Mouse (Mus musculus) Patski (cell line): ENCODE results near the gene Mmel1. TPM values are rescaled to one million over a fixed set of nuclear protein-coding genes. Genes with fewer than 3 reads are reported as not detected.

ENCODE experiments used
- ATAC-seq: fragments of 100-300 bp; one replicate; pipeline ENCODE4 v1.8.0; 2021
- CTCF ChIA-PET: fragments of 350-600 bp; sonication (Branson Sonifier 250); formaldehyde crosslinking; loops from one replicate; lab custom pipeline; 2022; ENCODE audit warnings: inconsistent platforms; lab: Charles Lee
- POLR2A ChIA-PET: fragments of 350-600 bp; sonication (Branson Sonifier 250); formaldehyde crosslinking; loops from one replicate; lab custom pipeline; 2022; ENCODE audit warnings: antibody characterized with exemption, inconsistent platforms; lab: Charles Lee
- DNase-seq: peaks from one replicate; pipeline ENCODE4 v3.0.0-alpha.2; 2011; ENCODE audit warnings: low read depth, low spot score
- H3K27me3 ChIP-seq: fragments of 371-371 bp; one replicate; pipeline ENCODE4 v1.5.1; 2021
- CTCF ChIP-seq: fragments of 100-300 bp; IDR thresholded peaks from one replicate; pipeline ENCODE4 v1.5.1; 2021
- in situ Hi-C: fragments of 300-500 bp; cut with MboI; formaldehyde crosslinking; loops from 3 replicates; pipeline ENCODE4 v1.11.1; 2018; ENCODE audit warnings: low pct_unique_long_range_greater_than_20kb, mixed read lengths
- polyA plus RNA-seq: library from polyadenylated mRNA; unstranded; gene quantifications from one replicate; pipeline ENCODE4 v1.2.3, GENCODE M21; 2021

The Mmel1 gene
- polyA plus RNA-seq, 1 experiment from 2014 or later = not detected

DNA sequence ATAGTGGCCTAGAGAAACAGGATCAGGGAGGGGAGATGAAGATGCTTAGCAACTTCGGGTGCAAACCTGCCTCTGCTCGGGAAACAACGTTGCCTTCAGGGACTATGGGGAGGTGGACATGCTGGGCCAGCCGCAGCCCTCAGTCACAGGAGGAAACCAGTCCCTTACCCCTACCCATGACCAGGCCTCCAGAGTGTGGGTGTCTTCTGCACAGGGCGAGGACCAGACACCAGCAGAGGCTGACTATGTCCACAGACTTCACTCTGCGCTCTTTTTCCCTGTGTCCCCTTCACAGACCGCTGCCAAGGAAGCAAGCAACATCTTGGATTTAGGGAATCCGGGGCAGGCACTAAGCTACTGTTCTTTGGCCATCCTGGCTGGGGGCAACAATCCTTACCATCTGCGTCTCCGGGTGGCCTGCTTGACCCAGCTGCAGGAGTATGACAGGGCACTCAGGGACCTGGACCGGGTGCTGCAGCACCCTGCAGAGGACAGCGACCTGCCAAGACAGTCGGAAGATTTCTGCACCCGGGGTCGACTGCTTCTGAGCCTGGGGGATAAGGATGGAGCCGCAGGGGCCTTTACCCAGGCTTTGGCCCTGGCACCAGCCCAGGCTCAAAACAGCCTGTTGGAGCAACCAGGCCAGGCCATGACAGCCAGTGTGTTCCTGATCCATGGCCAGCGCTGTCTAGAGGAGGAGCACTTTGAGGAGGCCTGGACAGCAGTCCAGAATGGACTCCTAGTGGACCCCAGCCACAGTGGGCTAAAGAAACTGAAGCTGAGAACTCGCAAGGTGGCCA is 4.2 kb upstream of the Mmel1 start:
- POLR2A ChIA-PET = no interaction called here
- no peak for ATAC-seq
- in situ Hi-C loops = no loop called here
- peaks cover 14% of the 10 kb centered on the region for H3K27me3 ChIP-seq
- TF ChIP-seq CTCF = no peak
- DNase-seq = no peak
- CTCF ChIA-PET = interaction anchor here (0.7 kb wide), 1 partner anchor 12 kb away, joined by 3 read pairs; no protein-coding TSS in a partner anchor

GRCm38 (mm10) chr4:154866391-154866790 is 3.0 kb upstream of the Mmel1 start:
- ChIA-PET POLR2A (no interaction called here), CTCF (no interaction called here)
- ATAC-seq (no peak), DNase-seq (no peak)
- no peak for TF ChIP-seq CTCF
- H3K27me3 ChIP-seq = peaks cover 5% of the 10 kb centered on the region
- in situ Hi-C loops = no loop called here

GRCm38 (mm10) chr4:154867257-154867656 is 2.1 kb upstream of the Mmel1 start:
- TF ChIP-seq CTCF = no peak
- CTCF ChIA-PET = no interaction called here
- peaks cover 10% of the 10 kb centered on the region for H3K27me3 ChIP-seq
- POLR2A ChIA-PET = no interaction called here
- no peak for DNase-seq
- no peak for ATAC-seq
- in situ Hi-C loops = no loop called here

GRCm38 (mm10) chr4:154870721-154871120 is 1.3 kb downstream of the Mmel1 start:
- peaks cover 10% of the 10 kb centered on the region for H3K27me3 ChIP-seq
- ChIA-PET POLR2A (no interaction called here), CTCF (no interaction called here)
- TF ChIP-seq CTCF = no peak
- in situ Hi-C loops = no loop called here
- ATAC-seq (no peak), DNase-seq (no peak)

GRCm38 (mm10) chr4:154871757-154872251 is 2.4 kb downstream of the Mmel1 start:
- in situ Hi-C loops = no loop called here
- ATAC-seq = no peak
- ChIA-PET POLR2A (no interaction called here), CTCF (no interaction called here)
- TF ChIP-seq CTCF = no peak
- H3K27me3 ChIP-seq = peaks cover 10% of the 10 kb centered on the region
- DNase-seq = no peak

DNA sequence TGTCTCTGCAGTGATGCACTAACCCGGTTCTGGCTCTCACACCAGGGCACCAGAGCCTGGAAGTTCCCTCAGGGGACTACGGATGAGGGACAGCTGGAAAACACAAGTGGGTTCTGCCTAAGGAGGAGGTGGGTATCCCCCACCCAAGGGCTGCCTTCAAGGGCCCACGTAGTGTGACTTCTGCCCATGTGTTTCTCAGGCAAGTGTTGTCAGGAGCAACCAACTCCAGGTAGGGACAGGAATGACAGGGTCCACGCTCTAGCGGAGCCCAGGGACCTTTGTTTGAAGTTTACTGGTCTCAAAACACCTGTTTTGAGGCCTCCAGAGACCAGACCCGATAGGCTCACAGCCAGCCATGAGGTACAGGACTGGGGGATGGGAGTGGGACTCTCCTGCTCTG is 3.8 kb downstream of the Mmel1 start:
- POLR2A ChIA-PET = no interaction called here
- ATAC-seq (no peak), DNase-seq (no peak)
- peaks cover 6% of the 10 kb centered on the region for H3K27me3 ChIP-seq
- CTCF ChIA-PET = no interaction called here
- in situ Hi-C loops = no loop called here
- TF ChIP-seq CTCF = no peak

GRCm38 (mm10) chr4:154877864-154878548 is 8.6 kb downstream of the Mmel1 start:
- in situ Hi-C loops = loop anchor here (5.0 to 25.0 kb wide), 2 partner anchors 64 to 359 kb away; partner anchors contain the start of gene Faap20
- TF ChIP-seq CTCF = no peak
- ChIA-PET POLR2A (interaction anchor here (0.7 kb wide), 1 partner anchor 21 kb away, joined by 3 read pairs; the partner anchor contains the start of gene Fam213b), CTCF (interaction anchor here (0.9 to 1.8 kb wide), 5 partner anchors 12 to 184 kb away, joined by 3 to 7 read pairs (median 4); no protein-coding TSS in a partner anchor)
- DNase-seq (peak; percentile 37), ATAC-seq (no peak)
- no peaks in the 10 kb centered on the region for H3K27me3 ChIP-seq

- no peaks in the 10 kb centered on the region for H3K27me3 ChIP-seq
- peak; percentile 9 for DNase-seq
- ChIA-PET CTCF (interaction anchor here (0.9 to 2.9 kb wide), 6 partner anchors 15 to 185 kb away, joined by 3 to 8 read pairs (median 5); partner anchors contain the start of genes Fam213b and Pex10), POLR2A (interaction anchor here (0.8 to 1.2 kb wide), 2 partner anchors 14 to 185 kb away, joined by 3 read pairs; no protein-coding TSS in a partner anchor)
- in situ Hi-C loops = loop anchor here (5.0 to 25.0 kb wide), 2 partner anchors 187 to 357 kb away; partner anchors contain the start of genes Faap20 and Pex10
- ATAC-seq = no peak
- TF ChIP-seq CTCF = no peak
Observed at GRCm38 (mm10) chr4:154880730-154881129, 11.3 kb downstream of the Mmel1 start.

GRCm38 (mm10) chr4:154882014-154882659 is 12.8 kb downstream of the Mmel1 start:
- in situ Hi-C loops = loop anchor here (5.0 to 25.0 kb wide), 2 partner anchors 185 to 355 kb away; partner anchors contain the start of genes Faap20 and Pex10
- POLR2A ChIA-PET = interaction anchor here (0.6 kb wide), 1 partner anchor 59 kb away, joined by 3 read pairs; no protein-coding TSS in a partner anchor
- H3K27me3 ChIP-seq = no peaks in the 10 kb centered on the region
- no peak for TF ChIP-seq CTCF
- DNase-seq (no peak), ATAC-seq (no peak)
- CTCF ChIA-PET = no interaction called here

DNA sequence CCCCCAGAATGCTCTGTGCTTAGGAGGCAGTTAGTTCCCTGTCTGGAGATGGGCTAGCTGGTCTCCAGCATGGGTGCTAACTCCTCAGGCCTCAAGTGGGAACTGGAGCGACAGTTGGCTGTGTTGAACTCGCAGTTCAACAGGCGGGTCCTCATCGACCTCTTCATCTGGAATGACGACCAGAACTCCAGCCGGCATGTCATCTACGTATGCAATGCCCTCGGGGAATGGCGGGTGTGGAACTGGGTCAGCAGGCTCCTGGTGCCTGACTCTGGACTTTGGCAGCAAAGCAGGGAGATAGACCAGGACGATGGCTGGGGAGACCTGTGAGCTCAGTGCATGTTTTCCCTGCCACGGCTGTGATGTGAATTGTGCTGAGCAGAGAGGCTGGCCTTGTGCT is 16.0 kb downstream of the Mmel1 start:
- ATAC-seq = no peak

More for the DNA sequence above, 16.0 kb downstream of the Mmel1 start:
- TF ChIP-seq CTCF = no peak
- H3K27me3 ChIP-seq = no peaks in the 10 kb centered on the region
- ChIA-PET CTCF (no interaction called here), POLR2A (interaction anchor here (1.2 kb wide), 1 partner anchor 9 kb away, joined by 3 read pairs; no protein-coding TSS in a partner anchor)
- DNase-seq = no peak
- in situ Hi-C loops = loop anchor here (25.0 kb wide), 1 partner anchor 352 kb away; the partner anchor contains the start of gene Faap20
